Mouse (Mus musculus): ENCODE measurements around the gene Chdh. TPM values are rescaled to one million over a fixed set of nuclear protein-coding genes. Genes with fewer than 3 reads are reported as not detected.
A peak's percentile ranks its signal among the peaks of the same experiment; 100 is the strongest.

The Chdh gene
- polyA plus RNA-seq, 1 experiment, result 1.3 TPM

- Histone ChIP-seq H3K4me3 (ENCODE audit: low read depth, low read length) (no peak overlapping the region), H3K4me1 (ENCODE audit: control insufficient read depth, insufficient read depth, low read length) (no peaks in the 10 kb centered on the region), H3K9me3 (replicated peaks; ENCODE audit: control insufficient read depth, insufficient read depth, low read length, poor library complexity, severe bottlenecking) (no peaks in the 10 kb centered on the region), H3K27me3 (ENCODE audit: control insufficient read depth, insufficient read depth, low read length, poor library complexity, severe bottlenecking) (no peaks in the 10 kb centered on the region), H3K9ac (ENCODE audit: low read depth, poor library complexity, severe bottlenecking) (no peak overlapping the region), H3K27ac (ENCODE audit: insufficient read depth, low read length) (no peak overlapping the region), H3K36me3 (ENCODE audit: control insufficient read depth, insufficient read depth, low read length, poor library complexity, severe bottlenecking) (no peaks in the 10 kb centered on the region)
- TF ChIP-seq POLR2A (IDR thresholded peaks at IDR 0.05; ENCODE audit: insufficient read depth, low read length) (no peak), CTCF (IDR thresholded peaks at IDR 0.05; ENCODE audit: low read depth, low read length) (no peak), EP300 (IDR thresholded peaks at IDR 0.05; ENCODE audit: insufficient read depth, low read depth, low read length) (no peak)
These were observed 46.1 kb downstream of the Chdh start for GRCm38 (mm10) chr14:30054922-30055321.

- H3K27me3 ChIP-seq (ENCODE audit: control insufficient read depth, insufficient read depth, low read length, poor library complexity, severe bottlenecking), result no peaks in the 10 kb centered on the region
- no peak overlapping the region for H3K9ac ChIP-seq (ENCODE audit: low read depth, poor library complexity, severe bottlenecking)
- no peak overlapping the region for H3K4me3 ChIP-seq (ENCODE audit: low read depth, low read length)
- no peaks in the 10 kb centered on the region for H3K9me3 ChIP-seq (replicated peaks; ENCODE audit: control insufficient read depth, insufficient read depth, low read length, poor library complexity, severe bottlenecking)
- no peaks in the 10 kb centered on the region for H3K4me1 ChIP-seq (ENCODE audit: control insufficient read depth, insufficient read depth, low read length)
- no peak overlapping the region for H3K27ac ChIP-seq (ENCODE audit: insufficient read depth, low read length)
- TF ChIP-seq EP300 (IDR thresholded peaks at IDR 0.05; ENCODE audit: insufficient read depth, low read depth, low read length), result peak; percentile 61
- no peak for TF ChIP-seq CTCF (IDR thresholded peaks at IDR 0.05; ENCODE audit: low read depth, low read length)
- no peaks in the 10 kb centered on the region for H3K36me3 ChIP-seq (ENCODE audit: control insufficient read depth, insufficient read depth, low read length, poor library complexity, severe bottlenecking)
These were observed 47.4 kb downstream of the Chdh start for GRCm38 (mm10) chr14:30056031-30056766.

- Histone ChIP-seq H3K4me3 (ENCODE audit: low read depth, low read length) (no peak overlapping the region), H3K27ac (ENCODE audit: insufficient read depth, low read length) (no peak overlapping the region), H3K4me1 (ENCODE audit: control insufficient read depth, insufficient read depth, low read length) (no peaks in the 10 kb centered on the region), H3K9ac (ENCODE audit: low read depth, poor library complexity, severe bottlenecking) (no peak overlapping the region), H3K27me3 (ENCODE audit: control insufficient read depth, insufficient read depth, low read length, poor library complexity, severe bottlenecking) (no peaks in the 10 kb centered on the region), H3K36me3 (ENCODE audit: control insufficient read depth, insufficient read depth, low read length, poor library complexity, severe bottlenecking) (no peaks in the 10 kb centered on the region), H3K9me3 (replicated peaks; ENCODE audit: control insufficient read depth, insufficient read depth, low read length, poor library complexity, severe bottlenecking) (no peaks in the 10 kb centered on the region)
- TF ChIP-seq EP300 (IDR thresholded peaks at IDR 0.05; ENCODE audit: insufficient read depth, low read depth, low read length) (no peak), CTCF (IDR thresholded peaks at IDR 0.05; ENCODE audit: low read depth, low read length) (no peak), POLR2A (IDR thresholded peaks at IDR 0.05; ENCODE audit: insufficient read depth, low read length) (no peak)
These were observed 56.0 kb downstream of the Chdh start for GRCm38 (mm10) chr14:30064864-30065263.

GRCm38 (mm10) chr14:30066752-30067151 lies 57.9 kb downstream of the Chdh start:
- no peak overlapping the region for H3K9ac ChIP-seq (ENCODE audit: low read depth, poor library complexity, severe bottlenecking)

GRCm38 (mm10) chr14:30068566-30068965 lies 59.7 kb downstream of the Chdh start:
- Histone ChIP-seq H3K36me3 (ENCODE audit: control insufficient read depth, insufficient read depth, low read length, poor library complexity, severe bottlenecking) (no peaks in the 10 kb centered on the region), H3K27me3 (ENCODE audit: control insufficient read depth, insufficient read depth, low read length, poor library complexity, severe bottlenecking) (no peaks in the 10 kb centered on the region), H3K9me3 (replicated peaks; ENCODE audit: control insufficient read depth, insufficient read depth, low read length, poor library complexity, severe bottlenecking) (no peaks in the 10 kb centered on the region), H3K27ac (ENCODE audit: insufficient read depth, low read length) (no peak overlapping the region), H3K4me3 (ENCODE audit: low read depth, low read length) (no peak overlapping the region), H3K4me1 (ENCODE audit: control insufficient read depth, insufficient read depth, low read length) (no peaks in the 10 kb centered on the region), H3K9ac (ENCODE audit: low read depth, poor library complexity, severe bottlenecking) (no peak overlapping the region)
- TF ChIP-seq POLR2A (IDR thresholded peaks at IDR 0.05; ENCODE audit: insufficient read depth, low read length) (no peak), EP300 (IDR thresholded peaks at IDR 0.05; ENCODE audit: insufficient read depth, low read depth, low read length) (no peak), CTCF (IDR thresholded peaks at IDR 0.05; ENCODE audit: low read depth, low read length) (no peak)

More at GRCm38 (mm10) chr14:30066752-30067151, 57.9 kb downstream of the Chdh start:
- Histone ChIP-seq H3K4me3 (ENCODE audit: low read depth, low read length) (no peak overlapping the region), H3K36me3 (ENCODE audit: control insufficient read depth, insufficient read depth, low read length, poor library complexity, severe bottlenecking) (no peaks in the 10 kb centered on the region), H3K27me3 (ENCODE audit: control insufficient read depth, insufficient read depth, low read length, poor library complexity, severe bottlenecking) (no peaks in the 10 kb centered on the region), H3K27ac (ENCODE audit: insufficient read depth, low read length) (no peak overlapping the region), H3K4me1 (ENCODE audit: control insufficient read depth, insufficient read depth, low read length) (no peaks in the 10 kb centered on the region), H3K9me3 (replicated peaks; ENCODE audit: control insufficient read depth, insufficient read depth, low read length, poor library complexity, severe bottlenecking) (no peaks in the 10 kb centered on the region)
- TF ChIP-seq EP300 (IDR thresholded peaks at IDR 0.05; ENCODE audit: insufficient read depth, low read depth, low read length) (no peak), POLR2A (IDR thresholded peaks at IDR 0.05; ENCODE audit: insufficient read depth, low read length) (no peak), CTCF (IDR thresholded peaks at IDR 0.05; ENCODE audit: low read depth, low read length) (no peak)

GRCm38 (mm10) chr14:30075268-30075887 lies 66.6 kb downstream of the Chdh start:
- H3K9ac ChIP-seq (ENCODE audit: low read depth, poor library complexity, severe bottlenecking), result no peak overlapping the region
- no peak for TF ChIP-seq CTCF (IDR thresholded peaks at IDR 0.05; ENCODE audit: low read depth, low read length)
- TF ChIP-seq POLR2A (IDR thresholded peaks at IDR 0.05; ENCODE audit: insufficient read depth, low read length), result no peak
- H3K4me1 ChIP-seq (ENCODE audit: control insufficient read depth, insufficient read depth, low read length), result no peaks in the 10 kb centered on the region
- no peaks in the 10 kb centered on the region for H3K9me3 ChIP-seq (replicated peaks; ENCODE audit: control insufficient read depth, insufficient read depth, low read length, poor library complexity, severe bottlenecking)
- no peaks in the 10 kb centered on the region for H3K27me3 ChIP-seq (ENCODE audit: control insufficient read depth, insufficient read depth, low read length, poor library complexity, severe bottlenecking)
- H3K4me3 ChIP-seq (ENCODE audit: low read depth, low read length), result no peak overlapping the region
- H3K27ac ChIP-seq (ENCODE audit: insufficient read depth, low read length), result no peak overlapping the region
- no peaks in the 10 kb centered on the region for H3K36me3 ChIP-seq (ENCODE audit: control insufficient read depth, insufficient read depth, low read length, poor library complexity, severe bottlenecking)

Data from ES-Bruce4 (cell line).